Mouse (Mus musculus) intestine, embryonic 14.5 days (tissue): ENCODE measurements at regions not wholly inside any gene's neighbourhood (a gene's known extent, or its start where the extent isn't known, plus 50 kb on each side); places are given as distances from the start of the nearest gene placed in this dataset.
A peak's percentile ranks its signal among the peaks of the same experiment; 100 is the strongest.

ENCODE experiments used
- ATAC-seq: fragments of 200-750 bp; cut with Nextera tagmentation; replicated peaks from 2 replicates; pipeline ENCODE4 v1.8.0; 2017; ENCODE audit warnings: low read depth, moderate number of reproducible peaks, moderate TSS enrichment, moderate library complexity; ENCODE audit not compliant: low FRiP score, low TSS enrichment
- DNase-seq: peaks from one replicate; pipeline ENCODE4 v3.0.0-alpha.2; 2018; ENCODE audit warnings: low spot score
- H3K27ac ChIP-seq: fragments of 300-500 bp; sonication (generic); 2 replicates; pipeline ENCODE4 v1.5.1; 2014; ENCODE audit warnings: low read depth, mild to moderate bottlenecking, control low read depth
- H3K27me3 ChIP-seq: fragments of 300-500 bp; sonication (generic); replicated peaks from 2 replicates; pipeline ENCODE4 v1.6.1; 2014; ENCODE audit warnings: low read length, control low read depth; ENCODE audit not compliant: control insufficient read depth, insufficient read depth
- H3K36me3 ChIP-seq: fragments of 300-500 bp; sonication (generic); 2 replicates; pipeline ENCODE4 v1.6.1; 2014; ENCODE audit warnings: low read length, control low read depth; ENCODE audit not compliant: control insufficient read depth, insufficient read depth
- H3K4me1 ChIP-seq: fragments of 300-500 bp; sonication (generic); replicated peaks from 2 replicates; pipeline ENCODE4 v1.6.1; 2014; ENCODE audit warnings: low read length, control low read depth, mixed read lengths; ENCODE audit not compliant: control insufficient read depth, insufficient read depth
- H3K4me2 ChIP-seq: fragments of 300-500 bp; sonication (generic); 2 replicates; pipeline ENCODE4 v1.6.1; 2014; ENCODE audit warnings: low read length
- H3K4me3 ChIP-seq: fragments of 300-500 bp; sonication (generic); 2 replicates; pipeline ENCODE4 v1.5.1; 2014; ENCODE audit warnings: low read depth, low read length, control low read depth, mixed read lengths
- H3K9ac ChIP-seq: fragments of 300-500 bp; sonication (generic); 2 replicates; pipeline ENCODE4 v1.6.1; 2014; ENCODE audit warnings: mild to moderate bottlenecking, low read length
- H3K9me3 ChIP-seq: fragments of 300-500 bp; sonication (generic); 2 replicates; pipeline ENCODE4 v1.6.1; 2016; ENCODE audit warnings: low read length, control low read depth; ENCODE audit not compliant: control insufficient read depth
- WGBS: fragments of 180-500 bp; shearing (Covaris S2); extraction: QIAGEN DNeasy Blood & Tissue Kit; methylation state at CpG from one replicate; pipeline ENCODE4 v1.1.7; 2014; 5-methylcytosine and 5-hydroxymethylcytosine counted together

GRCm38 (mm10) chr14:100423790-100424189 lies 139.3 kb upstream of the Klf12 start:
- H3K9me3 ChIP-seq, result no peaks in the 10 kb centered on the region
- no peaks in the 10 kb centered on the region for H3K27me3 ChIP-seq
- 65% methylated on average over 4 of the region's 4 CpGs for WGBS
- H3K4me2 ChIP-seq, result no peak overlapping the region
- no peak for DNase-seq
- H3K36me3 ChIP-seq, result no peaks in the 10 kb centered on the region
- H3K9ac ChIP-seq, result no peak overlapping the region
- no peak overlapping the region for H3K27ac ChIP-seq
- H3K4me3 ChIP-seq, result no peak overlapping the region
- no peak for ATAC-seq
- H3K4me1 ChIP-seq, result no peaks in the 10 kb centered on the region

- Histone ChIP-seq H3K27ac (no peak overlapping the region), H3K4me1 (no peaks in the 10 kb centered on the region), H3K9ac (no peak overlapping the region), H3K9me3 (no peaks in the 10 kb centered on the region), H3K27me3 (no peaks in the 10 kb centered on the region), H3K36me3 (no peaks in the 10 kb centered on the region), H3K4me3 (no peak overlapping the region), H3K4me2 (no peak overlapping the region)
- ATAC-seq (no peak), DNase-seq (no peak)
- 88% methylated on average over 4 of the region's 4 CpGs for whole genome bisulfite sequencing
Observed at GRCm38 (mm10) chr14:100421666-100422065, 137.2 kb upstream of the Klf12 start.

GRCm38 (mm10) chr14:100415099-100415498 lies 130.6 kb upstream of the Klf12 start:
- no peaks in the 10 kb centered on the region for H3K27me3 ChIP-seq
- H3K9ac ChIP-seq, result no peak overlapping the region
- ATAC-seq (no peak), DNase-seq (no peak)
- no peaks in the 10 kb centered on the region for H3K4me1 ChIP-seq
- H3K9me3 ChIP-seq, result no peaks in the 10 kb centered on the region
- no peak overlapping the region for H3K4me3 ChIP-seq
- no peaks in the 10 kb centered on the region for H3K36me3 ChIP-seq
- H3K27ac ChIP-seq, result no peak overlapping the region
- 75% methylated on average over 4 of the region's 4 CpGs for WGBS
- H3K4me2 ChIP-seq, result no peak overlapping the region

GRCm38 (mm10) chr14:100412211-100412610 lies 127.7 kb upstream of the Klf12 start:
- no peak for DNase-seq
- Histone ChIP-seq H3K27ac (no peak overlapping the region), H3K9ac (no peak overlapping the region), H3K4me3 (no peak overlapping the region), H3K36me3 (no peaks in the 10 kb centered on the region), H3K4me1 (no peaks in the 10 kb centered on the region), H3K9me3 (no peaks in the 10 kb centered on the region), H3K4me2 (no peak overlapping the region), H3K27me3 (no peaks in the 10 kb centered on the region)
- ATAC-seq, result no peak
- WGBS, result 53% methylated on average over 1 of the region's 1 CpGs

GRCm38 (mm10) chr14:100397191-100397590 lies 112.7 kb upstream of the Klf12 start:
- no peaks in the 10 kb centered on the region for H3K27me3 ChIP-seq
- H3K9me3 ChIP-seq, result no peaks in the 10 kb centered on the region
- no peak overlapping the region for H3K9ac ChIP-seq
- H3K27ac ChIP-seq, result 0 out of 2 replicates have a peak overlapping the region, but pooled peaks have one; percentile 58
- H3K36me3 ChIP-seq, result no peaks in the 10 kb centered on the region
- DNase-seq, result peak; percentile 27
- H3K4me1 ChIP-seq, result peaks cover 9% of the 10 kb centered on the region; the same call in 1 of the 2 replicates
- no peak overlapping the region for H3K4me3 ChIP-seq
- no peak for ATAC-seq
- 27% methylated on average over 5 of the region's 5 CpGs for WGBS
- no peak overlapping the region for H3K4me2 ChIP-seq

GRCm38 (mm10) chr14:100375218-100375983 lies 90.9 kb upstream of the Klf12 start:
- no peak overlapping the region for H3K9ac ChIP-seq
- H3K27me3 ChIP-seq, result no peaks in the 10 kb centered on the region
- no peak overlapping the region for H3K4me3 ChIP-seq
- no peaks in the 10 kb centered on the region for H3K36me3 ChIP-seq
- no peak overlapping the region for H3K27ac ChIP-seq
- ATAC-seq (no peak), DNase-seq (no peak)
- 47% methylated on average over 8 of the region's 8 CpGs for WGBS
- H3K4me2 ChIP-seq, result peak overlapping the region; percentile 30
- 0 out of 2 replicates have a peak, but pooled peaks cover 2% of the 10 kb centered on the region for H3K9me3 ChIP-seq
- H3K4me1 ChIP-seq, result no peaks in the 10 kb centered on the region

GRCm38 (mm10) chr14:100374494-100375217 lies 90.2 kb upstream of the Klf12 start:
- Histone ChIP-seq H3K9me3 (0 out of 2 replicates have a peak, but pooled peaks cover 2% of the 10 kb centered on the region), H3K27me3 (no peaks in the 10 kb centered on the region), H3K4me1 (no peaks in the 10 kb centered on the region), H3K4me2 (peak overlapping the region; percentile 30), H3K9ac (no peak overlapping the region), H3K4me3 (no peak overlapping the region), H3K27ac (no peak overlapping the region), H3K36me3 (no peaks in the 10 kb centered on the region)
- DNase-seq (peak; percentile 61), ATAC-seq (no peak)
- 52% methylated on average over 18 of the region's 18 CpGs for WGBS

- no peak overlapping the region for H3K4me3 ChIP-seq
- DNase-seq (no peak), ATAC-seq (no peak)
- H3K4me1 ChIP-seq, result no peaks in the 10 kb centered on the region
- no peaks in the 10 kb centered on the region for H3K9me3 ChIP-seq
- no peaks in the 10 kb centered on the region for H3K27me3 ChIP-seq
- no peaks in the 10 kb centered on the region for H3K36me3 ChIP-seq
- no peak overlapping the region for H3K27ac ChIP-seq
- no peak overlapping the region for H3K4me2 ChIP-seq
- 60% methylated on average over 5 of the region's 5 CpGs for WGBS
- H3K9ac ChIP-seq, result no peak overlapping the region
Observed at GRCm38 (mm10) chr14:100366234-100366864, 81.9 kb upstream of the Klf12 start.
